10 mouse cellular contexts compared by ENCODE assay signal in the genomic region with DNA sequence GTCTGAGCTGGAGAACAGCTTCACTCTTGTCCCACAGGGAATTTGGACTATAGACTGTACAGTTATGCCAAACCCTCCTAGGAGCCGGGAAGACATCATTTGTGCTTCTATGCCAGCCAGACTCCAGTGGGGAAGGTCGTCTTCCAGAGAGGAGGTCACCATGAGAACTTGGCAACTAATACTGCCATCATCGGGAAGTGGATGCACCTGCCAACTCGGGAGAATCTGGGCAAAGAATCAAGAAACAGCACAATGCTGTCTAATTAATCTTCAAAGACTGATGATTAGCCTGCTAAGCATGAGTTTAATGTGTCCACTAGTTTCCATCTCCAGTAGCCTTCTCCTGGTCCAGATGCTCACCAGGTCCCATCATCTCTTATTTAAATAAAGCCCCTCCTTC.
A peak's percentile ranks its signal among the peaks of the same experiment; 100 is the strongest.
DNase-seq lines count a peak whose midpoint lies in the region; ATAC-seq lines count a peak whose summit lies in the region.
"Had no signal": no experiment of that assay in that cellular context is flagged by ENCODE, and none has a peak within 500 bp of the region (broad histone marks: within the 10 kb centered on the region; RNA-seq: fewer than 3 reads in every experiment).

No protein-coding gene starts in this region.

- intact Hi-C loops in left cerebral cortex, postnatal 4 days (cut with DNase I): no loop called here

- 77% methylated on average over 4 of the region's 4 CpGs for WGBS in heart, embryonic 12.5 days

- H3K9ac ChIP-seq in heart, embryonic 12.5 days: no peak overlapping the region

- no peak for ATAC-seq in heart, embryonic 12.5 days (ENCODE audit: insufficient number of reproducible peaks, low FRiP score)
- no peak for ATAC-seq in megakaryocyte progenitor cell, adult 5-6 weeks (replicated peaks; ENCODE audit: poor library complexity)
- ATAC-seq: inflammation-experienced regulatory T-cells, adult 6 months had no signal

- H3K4me2 ChIP-seq in heart, embryonic 12.5 days: no peak overlapping the region

- DNase-seq in heart, adult 18-20 months: peak; percentile 34 to 39
- DNase-seq in right cerebral cortex, adult 18-20 months: peak; percentile 6
- no peak for DNase-seq in right cerebral cortex, postnatal 36 days (ENCODE audit: low spot score in 2 of 2)
- DNase-seq in frontal cortex, adult 2 months (ENCODE audit: extremely low spot score in 1 of 2, low spot score in 1 of 2): peak; percentile 1 to 11
- peak; percentile 87 for DNase-seq in left cerebral cortex, postnatal 4 days
- DNase-seq in lung, postnatal 10 days: no peak
- DNase-seq: lung, adult 18-20 months had no signal

- no peak overlapping the region for H3K27ac ChIP-seq in heart, embryonic 12.5 days (ENCODE audit: poor library complexity, severe bottlenecking)

- H3K4me1 ChIP-seq in heart, embryonic 12.5 days (replicated peaks): peaks cover 5% of the 10 kb centered on the region; the same call in 1 of the 2 replicates

- H3K36me3 ChIP-seq in heart, embryonic 12.5 days: no peaks in the 10 kb centered on the region

- no peaks in the 10 kb centered on the region for H3K27me3 ChIP-seq in heart, embryonic 12.5 days (replicated peaks)

- H3K4me3 ChIP-seq in heart, embryonic 12.5 days: no peak overlapping the region

- no peaks in the 10 kb centered on the region for H3K9me3 ChIP-seq in heart, embryonic 12.5 days (replicated peaks)

Comparison
In these comparisons a context has a peak if more than half of its experiments do, and no peak if none do; other contexts are left out.
1. DNase-seq: peak in heart, adult 18-20 months (2 of 2), right cerebral cortex, adult 18-20 months (single experiment), frontal cortex, adult 2 months (2 of 2) and left cerebral cortex, postnatal 4 days (single experiment); none in right cerebral cortex, postnatal 36 days (0 of 2) and lung, postnatal 10 days (single experiment).